Mouse (Mus musculus) heart, embryonic 10.5 days (tissue): ENCODE measurements around the gene Glg1. TPM values are rescaled to one million over a fixed set of nuclear protein-coding genes. Genes with fewer than 3 reads are reported as not detected.
A peak's percentile ranks its signal among the peaks of the same experiment; 100 is the strongest.
"Not testable (repeated sequence)": the region's sequence is repeated elsewhere in the genome, so short reads cannot be mapped to it uniquely, and the experiment has no call there.

Source experiments
- DNase-seq: peaks from one replicate; pipeline ENCODE4 v3.0.0-alpha.2; 2017; ENCODE audit warnings: low spot score
- H3K27ac ChIP-seq: fragments of 300-500 bp; sonication (generic); 2 replicates; pipeline ENCODE4 v1.5.1; 2016; ENCODE audit warnings: mild to moderate bottlenecking
- H3K27me3 ChIP-seq: fragments of 300-500 bp; sonication (generic); 2 replicates; pipeline ENCODE4 v1.6.1; 2016; ENCODE audit warnings: mild to moderate bottlenecking; ENCODE audit not compliant: poor library complexity, insufficient read depth, severe bottlenecking
- H3K36me3 ChIP-seq: fragments of 300-500 bp; sonication (generic); 2 replicates; pipeline ENCODE4 v1.6.1; 2016; ENCODE audit warnings: mild to moderate bottlenecking, moderate library complexity
- H3K4me1 ChIP-seq: fragments of 300-500 bp; sonication (generic); 2 replicates; pipeline ENCODE4 v1.6.1; 2016; ENCODE audit warnings: mild to moderate bottlenecking
- H3K4me3 ChIP-seq: fragments of 300-500 bp; sonication (generic); 2 replicates; pipeline ENCODE4 v1.5.1; 2016; ENCODE audit warnings: mild to moderate bottlenecking, moderate library complexity
- H3K9me3 ChIP-seq: fragments of 300-500 bp; sonication (generic); 2 replicates; pipeline ENCODE4 v1.6.1; 2016; ENCODE audit warnings: mild to moderate bottlenecking, moderate library complexity
- WGBS: fragments of 180-500 bp; shearing (Covaris S2); methylation state at CpG from one replicate; pipeline ENCODE4 v1.1.7; 2016; 5-methylcytosine and 5-hydroxymethylcytosine counted together
- polyA plus RNA-seq: library from polyadenylated mRNA; unstranded; fragments of >200 nt; fragmentation: Nextera tagmentation; extraction: Ambion mirVana; gene quantifications from 2 replicates; pipeline ENCODE4 v1.2.1, GENCODE M21; 2016

The Glg1 gene
- 61.5 and 70.4 TPM in 2 replicates for polyA plus RNA-seq

GRCm38 (mm10) chr8:111258631-111259407 is at the start of gene Glg1:
TSS of gene Glg1 (minus strand) at chr8:111259216.
- H3K27ac ChIP-seq = peak within 1 kb of the TSS; percentile 96
- H3K9me3 ChIP-seq = no peaks in the 10 kb centered on the region
- H3K4me1 ChIP-seq = peaks cover 18% of the 10 kb centered on the region; the same call in 1 of the 2 replicates
- peak; percentile 96 for DNase-seq
- peaks cover 16% of the 10 kb centered on the region for H3K36me3 ChIP-seq
- H3K27me3 ChIP-seq = no peaks in the 10 kb centered on the region
- 0% methylated on average over 74 of the region's 76 CpGs for WGBS
- H3K4me3 ChIP-seq = peak within 1 kb of the TSS; percentile 86

DNA sequence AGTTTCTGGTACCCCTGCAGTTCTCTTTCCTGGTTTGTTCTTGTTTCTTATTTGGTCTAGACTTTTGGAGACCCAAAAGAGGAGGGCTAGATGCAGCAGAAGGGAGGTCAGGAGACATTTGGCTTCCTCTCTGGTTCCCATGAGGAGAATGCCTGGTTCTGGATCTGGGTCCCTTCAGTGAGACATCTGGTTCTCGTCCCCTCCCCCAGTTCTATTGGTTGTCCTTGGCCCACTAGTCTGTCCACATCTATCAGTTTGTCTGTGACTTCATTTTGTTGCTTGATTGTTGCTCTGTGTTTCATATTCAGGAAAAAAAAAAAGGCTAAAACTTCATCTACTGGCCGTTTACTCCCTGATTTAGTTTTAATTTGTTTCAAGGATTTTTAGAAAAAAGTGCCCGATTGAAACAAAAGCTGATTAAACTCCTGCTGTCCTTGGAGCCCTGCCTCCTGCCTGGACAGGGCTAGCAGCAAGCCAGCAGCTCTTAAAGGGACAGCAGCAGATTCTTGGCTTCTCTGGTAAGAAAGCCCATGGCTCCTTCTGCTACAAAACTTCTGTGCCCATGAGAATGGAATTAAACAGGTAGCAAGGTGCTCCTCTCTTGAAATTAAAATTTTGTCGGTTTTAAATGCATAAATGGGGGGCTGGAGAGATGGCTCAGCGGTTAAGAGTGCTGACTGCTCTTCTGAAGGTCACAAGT is 46.2 kb upstream of the Glg1 start:
- Histone ChIP-seq H3K4me1 (no peaks in the 10 kb centered on the region), H3K36me3 (no peaks in the 10 kb centered on the region), H3K9me3 (no peaks in the 10 kb centered on the region), H3K27me3 (no peaks in the 10 kb centered on the region), H3K27ac (no peak overlapping the region; the same call in 1 of the 2 replicates), H3K4me3 (no peak overlapping the region)
- 23% methylated on average over 5 of the region's 5 CpGs for WGBS
- no peak for DNase-seq

DNA sequence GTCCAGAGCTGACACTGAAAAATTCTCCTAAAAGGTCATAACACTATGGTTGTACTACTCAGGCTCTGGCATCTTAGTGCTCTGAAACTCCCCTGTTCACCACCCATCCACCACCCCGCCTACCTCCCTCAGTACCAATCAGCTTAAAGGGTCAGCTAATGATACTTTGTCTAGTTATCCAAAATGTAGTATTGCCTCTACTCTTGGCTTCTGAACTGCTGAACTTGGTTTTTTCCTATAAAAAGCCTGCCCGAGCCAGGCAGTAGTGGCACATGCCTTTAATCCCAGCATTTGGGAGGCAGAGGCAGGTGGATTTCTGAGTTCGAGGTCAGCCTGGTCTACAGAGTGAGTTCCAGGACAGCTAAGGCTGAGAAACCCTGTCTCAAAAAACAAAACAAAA is 45.3 kb upstream of the Glg1 start:
- 85% methylated on average over 3 of the region's 3 CpGs for WGBS
- Histone ChIP-seq H3K4me1 (no peaks in the 10 kb centered on the region), H3K9me3 (no peaks in the 10 kb centered on the region), H3K36me3 (no peaks in the 10 kb centered on the region), H3K27ac (no peak overlapping the region), H3K27me3 (no peaks in the 10 kb centered on the region), H3K4me3 (no peak overlapping the region)
- DNase-seq = no peak

- H3K27ac ChIP-seq, H3K36me3 ChIP-seq, H3K9me3 ChIP-seq, H3K27me3 ChIP-seq, H3K4me3 ChIP-seq, H3K4me1 ChIP-seq, DNase-seq: not testable (repeated sequence)
- WGBS = 67% methylated on average over 5 of the region's 5 CpGs
Measured at GRCm38 (mm10) chr8:111303076-111303803, 44.2 kb upstream of the Glg1 start.

DNA sequence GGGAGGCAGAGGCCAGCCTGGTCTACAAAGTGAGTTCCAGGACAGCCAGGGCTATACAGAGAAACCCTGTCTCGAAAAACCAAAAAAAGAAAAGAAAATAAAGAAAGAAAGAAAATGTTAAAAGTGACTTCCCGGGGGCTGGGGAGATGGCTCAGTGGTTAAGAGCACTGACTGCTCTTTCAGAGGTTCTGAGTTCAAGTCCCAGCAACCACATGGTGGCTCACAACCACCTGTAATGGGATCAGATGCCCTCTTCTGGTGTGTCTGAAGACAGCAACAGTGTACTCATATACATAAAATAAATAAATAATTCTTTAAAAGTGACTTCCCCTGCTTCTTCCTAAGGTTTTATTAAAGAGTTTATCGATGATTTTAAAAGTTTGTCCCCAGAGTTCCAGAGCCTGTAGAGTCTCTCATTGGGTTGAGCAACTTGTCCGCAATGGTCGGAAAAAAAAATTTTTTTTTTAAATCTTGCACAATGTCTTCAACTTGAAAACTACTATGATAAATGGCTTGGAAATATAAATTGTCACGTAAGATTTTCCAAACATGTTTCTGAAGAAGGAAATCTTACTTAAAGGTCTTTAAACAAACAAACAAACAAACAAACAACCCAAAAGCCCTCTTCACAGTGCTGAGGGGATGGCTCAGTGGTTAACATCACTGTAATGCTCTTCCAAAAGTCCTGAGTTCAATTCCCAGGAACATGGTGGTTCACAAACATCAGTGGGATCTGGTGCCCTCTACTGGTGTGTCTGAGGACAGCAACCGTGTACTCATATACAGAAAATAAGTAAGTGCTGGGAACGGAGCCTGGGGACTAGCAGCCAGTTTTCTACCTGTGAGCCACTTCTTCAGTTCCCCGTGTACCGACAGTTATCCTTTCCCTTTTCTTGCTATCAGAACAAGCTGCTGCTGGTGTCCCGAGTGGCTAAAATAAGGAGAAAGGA is 41.9 kb upstream of the Glg1 start:
- Histone ChIP-seq H3K36me3 (peaks cover 10% of the 10 kb centered on the region), H3K27ac (peak overlapping the region; percentile 99), H3K4me1 (peaks cover 10% of the 10 kb centered on the region; the same call in 1 of the 2 replicates), H3K27me3 (no peaks in the 10 kb centered on the region), H3K4me3 (peak overlapping the region; percentile 94), H3K9me3 (no peaks in the 10 kb centered on the region)
- DNase-seq = no peak
- 59% methylated on average over 11 of the region's 11 CpGs for WGBS

- Histone ChIP-seq H3K9me3 (no peaks in the 10 kb centered on the region), H3K27ac (peak within 1 kb of the TSS; percentile 99), H3K4me1 (peaks cover 10% of the 10 kb centered on the region; the same call in 1 of the 2 replicates), H3K4me3 (peak within 1 kb of the TSS; percentile 94), H3K27me3 (no peaks in the 10 kb centered on the region), H3K36me3 (peaks cover 17% of the 10 kb centered on the region)
- peak; percentile 99 for DNase-seq
- WGBS = under 1% methylated on average over 66 of the region's 67 CpGs
Measured at GRCm38 (mm10) chr8:111299821-111300568, 41.0 kb upstream of the Glg1 start, which contains the start of gene Rfwd3. TSS of gene Rfwd3 (minus strand) at chr8:111300222.

- Histone ChIP-seq H3K27ac (peak overlapping the region; percentile 99), H3K27me3 (no peaks in the 10 kb centered on the region), H3K4me1 (peaks cover 10% of the 10 kb centered on the region; the same call in 1 of the 2 replicates), H3K36me3 (peaks cover 22% of the 10 kb centered on the region), H3K4me3 (peak overlapping the region; percentile 94), H3K9me3 (no peaks in the 10 kb centered on the region)
- DNase-seq = peak; percentile 88
- WGBS = under 1% methylated on average over 28 of the region's 28 CpGs
Measured at GRCm38 (mm10) chr8:111299363-111299820, 40.4 kb upstream of the Glg1 start.

GRCm38 (mm10) chr8:111298011-111298410 is 39.0 kb upstream of the Glg1 start:
- Histone ChIP-seq H3K27me3 (no peaks in the 10 kb centered on the region), H3K36me3 (peaks cover 36% of the 10 kb centered on the region), H3K4me1 (peaks cover 10% of the 10 kb centered on the region; the same call in 1 of the 2 replicates), H3K4me3 (peak overlapping the region; percentile 94; the same call in 1 of the 2 replicates), H3K9me3 (no peaks in the 10 kb centered on the region), H3K27ac (no peak overlapping the region)
- WGBS = 86% methylated on average over 1 of the region's 1 CpGs
- DNase-seq = no peak

DNA sequence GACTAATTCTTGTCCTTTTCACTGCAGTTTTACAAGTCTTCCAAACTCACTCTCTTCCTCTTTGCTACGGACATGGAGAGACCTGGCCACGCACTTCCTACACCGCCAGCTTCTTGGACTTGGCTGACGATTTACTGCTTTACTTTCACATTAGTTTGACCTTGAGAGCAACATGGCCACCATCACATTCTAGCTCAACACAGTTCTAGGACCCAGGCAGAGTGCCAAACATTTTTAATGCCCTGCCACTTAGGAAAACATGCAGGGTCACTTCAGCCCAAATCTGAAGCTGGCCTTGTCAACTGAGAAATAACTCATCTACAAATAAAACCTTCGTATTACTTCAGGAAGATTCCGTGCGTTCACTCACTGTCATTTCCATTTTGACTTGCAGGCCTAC is 32.7 kb upstream of the Glg1 start:
- Histone ChIP-seq H3K36me3 (peaks cover 95% of the 10 kb centered on the region), H3K27me3 (no peaks in the 10 kb centered on the region), H3K4me1 (no peaks in the 10 kb centered on the region), H3K9me3 (no peaks in the 10 kb centered on the region), H3K27ac (no peak overlapping the region), H3K4me3 (no peak overlapping the region)
- 93% methylated on average over 7 of the region's 7 CpGs for WGBS
- DNase-seq = no peak

GRCm38 (mm10) chr8:111290586-111290985 is 31.6 kb upstream of the Glg1 start:
- 93% methylated on average over 7 of the region's 7 CpGs for WGBS
- peaks cover 98% of the 10 kb centered on the region for H3K36me3 ChIP-seq
- H3K4me1 ChIP-seq = no peaks in the 10 kb centered on the region
- no peak for DNase-seq
- H3K4me3 ChIP-seq = no peak overlapping the region
- no peaks in the 10 kb centered on the region for H3K27me3 ChIP-seq
- H3K9me3 ChIP-seq = no peaks in the 10 kb centered on the region
- H3K27ac ChIP-seq = no peak overlapping the region

DNA sequence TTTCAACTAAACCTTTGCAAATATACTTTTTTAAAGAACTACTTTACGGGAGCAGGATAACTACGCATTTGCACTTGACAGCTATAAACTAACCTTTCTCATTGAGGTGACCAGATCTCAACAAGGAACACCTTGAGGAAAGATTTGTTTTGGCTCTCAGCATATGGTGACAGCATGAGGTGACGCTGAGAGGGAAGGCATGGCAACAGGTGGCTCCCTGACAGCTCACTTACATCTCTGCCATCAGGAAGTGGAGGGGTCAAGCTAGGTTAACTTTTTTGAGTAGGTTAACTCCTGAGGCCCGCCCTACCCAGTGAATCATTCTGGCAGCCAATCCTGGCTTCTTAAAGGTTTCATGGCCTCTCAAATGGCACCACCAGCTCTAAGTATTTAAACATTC is 26.6 kb upstream of the Glg1 start:
- H3K4me3 ChIP-seq = no peak overlapping the region
- no peaks in the 10 kb centered on the region for H3K9me3 ChIP-seq
- H3K36me3 ChIP-seq = peaks cover 94% of the 10 kb centered on the region
- H3K4me1 ChIP-seq = no peaks in the 10 kb centered on the region
- H3K27ac ChIP-seq = no peak overlapping the region
- DNase-seq = no peak
- no peaks in the 10 kb centered on the region for H3K27me3 ChIP-seq
- WGBS = 90% methylated on average over 4 of the region's 4 CpGs
